Mouse (Mus musculus) brain, embryonic 14.5 days (tissue): Measurements from ENCODE around the gene Ebf4.

Experiments used
- CTCF ChIP-seq: fragments of 200-500 bp; IDR thresholded peaks from 2 replicates; pipeline ENCODE4 v1.5.1; 2012; ENCODE audit warnings: inconsistent platforms, mild to moderate bottlenecking, moderate library complexity, borderline replicate concordance; ENCODE audit not compliant: insufficient read depth, insufficient read length; ENCODE audit errors: extremely low read depth
- POLR2A ChIP-seq: fragments of 200-500 bp; IDR thresholded peaks from 2 replicates; pipeline ENCODE4 v1.6.1; 2012; ENCODE audit warnings: mild to moderate bottlenecking, inconsistent platforms, borderline replicate concordance; ENCODE audit not compliant: poor library complexity, insufficient read depth, insufficient read length, severe bottlenecking; ENCODE audit errors: extremely low read depth

DNA sequence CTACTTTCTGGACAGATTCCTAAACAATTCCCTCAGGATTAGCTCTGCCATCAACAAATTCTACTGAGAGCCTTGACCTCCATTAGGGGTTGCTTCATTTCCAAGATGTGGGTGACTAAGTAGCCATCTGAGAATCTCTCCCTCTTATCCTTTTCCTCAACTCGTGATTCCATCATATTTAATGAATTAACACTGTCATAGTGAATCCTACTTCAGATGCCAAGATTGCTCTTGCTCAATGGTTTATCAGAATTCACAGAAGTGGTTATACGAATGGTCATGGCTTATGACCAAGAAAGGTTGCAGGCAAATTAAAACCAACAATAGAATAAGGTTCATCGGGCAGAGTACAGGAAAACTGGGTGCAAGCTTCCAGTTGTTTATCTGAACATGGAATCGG, 106.9 kb downstream of the Ebf4 start:
- TF ChIP-seq POLR2A = no peak
- no peak for TF ChIP-seq CTCF
